Mouse (Mus musculus) forebrain, embryonic 14.5 days (tissue): ENCODE results near the gene Tusc2. TPM values are rescaled to one million over a fixed set of nuclear protein-coding genes. Genes with fewer than 3 reads are reported as not detected.

Source experiments
- ATAC-seq: fragments of 200-750 bp; cut with Nextera tagmentation; 2 replicates; pipeline ENCODE4 v1.8.0; 2017; ENCODE audit warnings: mild to moderate bottlenecking, moderate library complexity
- DNase-seq: peaks from one replicate; pipeline ENCODE4 v3.0.0-alpha.2; 2015; ENCODE audit warnings: low spot score
- H3K27ac ChIP-seq: fragments of 300-500 bp; sonication (generic); 2 replicates; pipeline ENCODE4 v1.5.1; 2014; ENCODE audit warnings: low read depth, mild to moderate bottlenecking, control low read depth, low read length, moderate library complexity
- H3K27me3 ChIP-seq: fragments of 300-500 bp; sonication (generic); replicated peaks from 2 replicates; pipeline ENCODE4 v1.6.1; 2014; ENCODE audit warnings: low read length, control low read depth, mixed read lengths; ENCODE audit not compliant: control insufficient read depth, insufficient read depth
- H3K36me3 ChIP-seq: fragments of 300-500 bp; sonication (generic); 2 replicates; pipeline ENCODE4 v1.6.1; 2014; ENCODE audit warnings: low read length, control low read depth; ENCODE audit not compliant: control insufficient read depth, insufficient read depth
- H3K4me1 ChIP-seq: fragments of 300-500 bp; sonication (generic); 2 replicates; pipeline ENCODE4 v1.6.1; 2014; ENCODE audit warnings: antibody characterized with exemption, low read length, control low read depth; ENCODE audit not compliant: control insufficient read depth, insufficient read depth
- H3K4me2 ChIP-seq: fragments of 300-500 bp; sonication (generic); 2 replicates; pipeline ENCODE4 v1.6.1; 2014; ENCODE audit warnings: mild to moderate bottlenecking, control low read depth, low read length
- H3K4me3 ChIP-seq: fragments of 300-500 bp; sonication (generic); 2 replicates; pipeline ENCODE4 v1.5.1; 2014; ENCODE audit warnings: low read depth, low read length, control low read depth
- H3K9ac ChIP-seq: fragments of 300-500 bp; sonication (generic); 2 replicates; pipeline ENCODE4 v1.6.1; 2014; ENCODE audit warnings: mild to moderate bottlenecking, low read length, control low read depth, moderate library complexity
- H3K9me3 ChIP-seq: fragments of 300-500 bp; sonication (generic); replicated peaks from 2 replicates; pipeline ENCODE4 v1.6.1; 2016; ENCODE audit warnings: low read length, control low read depth, mixed read lengths; ENCODE audit not compliant: control insufficient read depth
- WGBS: fragments of 180-500 bp; shearing (Covaris S2); extraction: QIAGEN DNeasy Blood & Tissue Kit; methylation state at CpG from one replicate; pipeline ENCODE4 v1.1.7; 2014; 5-methylcytosine and 5-hydroxymethylcytosine counted together
- polyA plus RNA-seq: library from polyadenylated mRNA; unstranded; fragments of >200 nt; fragmentation: Nextera tagmentation; extraction: Ambion mirVana; gene quantifications from 2 replicates; pipeline ENCODE4 v1.2.1, GENCODE M21; 2014

Gene Tusc2
- polyA plus RNA-seq, 1 experiment from 2014 or later: 107 TPM

DNA sequence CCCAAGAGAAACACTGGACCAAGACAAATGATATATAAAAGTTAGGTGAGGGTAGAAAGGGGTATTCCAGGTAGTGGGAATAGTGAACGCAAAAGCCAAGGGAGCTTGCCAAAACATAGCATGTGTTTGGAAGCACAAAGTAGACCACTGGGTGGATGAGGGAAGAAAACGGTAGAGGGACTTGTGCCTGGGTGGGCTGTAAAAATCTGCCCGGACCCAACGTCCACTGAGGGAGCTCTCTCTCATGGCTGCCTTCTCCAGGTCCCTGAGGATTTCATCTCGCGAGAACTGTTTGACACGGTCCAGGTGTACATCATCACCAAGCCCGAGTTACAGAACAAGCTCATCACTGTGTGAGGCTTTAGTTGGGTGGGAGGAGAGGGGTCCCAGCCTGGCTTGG lies 20.3 kb upstream of the Tusc2 start:
- Histone ChIP-seq H3K4me2 (peak overlapping the region; percentile 95), H3K9me3 (no peaks in the 10 kb centered on the region), H3K27me3 (no peaks in the 10 kb centered on the region), H3K9ac (peak overlapping the region; percentile 69), H3K27ac (no peak overlapping the region), H3K36me3 (peaks cover 40% of the 10 kb centered on the region), H3K4me1 (peaks cover 23% of the 10 kb centered on the region), H3K4me3 (peak overlapping the region; percentile 62)
- DNase-seq: no peak
- 50% methylated on average over 8 of the region's 8 CpGs for WGBS
- no peak for ATAC-seq

DNA sequence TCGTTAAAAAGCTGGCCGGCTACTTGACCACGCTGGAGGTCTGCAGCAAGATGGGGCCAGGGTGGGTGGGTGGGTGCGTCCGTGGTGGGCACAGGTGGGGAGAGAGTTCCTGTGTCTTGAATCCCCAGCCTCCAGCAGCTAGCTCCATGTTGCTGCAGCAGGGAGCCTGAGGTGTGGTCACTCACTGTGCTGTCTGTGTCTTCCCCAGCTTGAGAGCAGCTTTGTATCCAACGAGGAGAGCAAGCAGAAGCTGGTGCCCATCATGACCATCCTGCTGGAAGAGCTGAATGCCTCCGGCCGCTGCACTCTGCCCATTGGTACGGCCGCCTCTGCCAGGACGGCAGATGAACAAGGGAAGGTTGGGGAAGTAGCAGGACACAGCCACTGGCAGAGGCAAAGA lies 19.8 kb upstream of the Tusc2 start:
- H3K4me1 ChIP-seq: peaks cover 23% of the 10 kb centered on the region
- peak overlapping the region; percentile 95; the same call in 1 of the 2 replicates for H3K4me2 ChIP-seq
- H3K27me3 ChIP-seq: no peaks in the 10 kb centered on the region
- H3K9me3 ChIP-seq: no peaks in the 10 kb centered on the region
- DNase-seq (no peak), ATAC-seq (no peak)
- WGBS: 85% methylated on average over 11 of the region's 11 CpGs
- no peak overlapping the region for H3K4me3 ChIP-seq
- H3K36me3 ChIP-seq: peaks cover 34% of the 10 kb centered on the region
- H3K9ac ChIP-seq: no peak overlapping the region
- H3K27ac ChIP-seq: no peak overlapping the region

DNA sequence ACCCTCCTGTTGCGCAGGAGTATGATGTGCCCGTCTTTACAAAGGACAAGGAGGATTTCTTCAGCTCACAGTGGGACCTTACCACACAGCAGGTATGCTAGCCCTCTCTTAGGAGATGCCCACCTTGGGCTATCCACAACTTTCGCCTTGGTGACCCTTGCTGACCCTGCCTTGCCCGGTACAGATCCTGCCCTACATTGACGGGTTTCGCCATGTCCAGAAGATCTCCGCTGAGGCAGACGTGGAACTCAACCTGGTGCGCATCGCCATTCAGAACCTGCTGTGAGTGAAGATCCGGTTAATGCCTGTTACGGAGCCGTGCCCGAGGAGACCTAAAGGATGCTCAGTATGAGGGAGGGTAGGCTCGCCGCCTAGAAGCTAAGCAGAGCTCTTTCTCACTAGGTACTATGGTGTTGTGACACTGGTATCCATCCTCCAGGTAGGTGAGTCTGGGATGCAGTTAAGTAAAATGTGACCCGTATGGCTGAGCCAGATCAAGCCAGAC lies 18.8 kb upstream of the Tusc2 start:
- no peak overlapping the region for H3K9ac ChIP-seq
- H3K4me1 ChIP-seq: peaks cover 23% of the 10 kb centered on the region
- no peak overlapping the region for H3K4me2 ChIP-seq
- H3K27me3 ChIP-seq: no peaks in the 10 kb centered on the region
- peaks cover 24% of the 10 kb centered on the region for H3K36me3 ChIP-seq
- DNase-seq (no peak), ATAC-seq (no peak)
- 94% methylated on average over 17 of the region's 17 CpGs for WGBS
- H3K27ac ChIP-seq: no peak overlapping the region
- no peak overlapping the region for H3K4me3 ChIP-seq
- H3K9me3 ChIP-seq: no peaks in the 10 kb centered on the region

DNA sequence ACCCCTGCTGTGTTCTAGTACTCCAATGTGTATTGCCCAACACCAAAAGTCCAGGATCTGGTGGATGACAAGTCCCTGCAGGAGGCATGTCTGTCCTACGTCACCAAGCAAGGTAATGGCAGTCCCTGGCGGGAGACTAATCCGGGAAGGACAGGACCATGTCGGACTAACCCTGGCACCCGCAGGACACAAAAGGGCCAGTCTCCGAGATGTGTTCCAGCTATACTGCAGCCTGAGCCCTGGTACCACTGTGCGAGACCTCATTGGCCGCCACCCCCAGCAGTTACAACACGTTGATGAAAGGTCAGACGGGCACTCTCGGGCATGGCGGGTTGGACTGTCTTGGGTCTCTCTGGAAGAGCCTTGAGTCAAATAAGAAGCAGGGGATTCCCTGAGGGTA lies 18.3 kb upstream of the Tusc2 start:
- no peak overlapping the region for H3K4me3 ChIP-seq
- peaks cover 23% of the 10 kb centered on the region for H3K4me1 ChIP-seq
- no peaks in the 10 kb centered on the region for H3K27me3 ChIP-seq
- H3K9ac ChIP-seq: no peak overlapping the region
- no peak for ATAC-seq
- no peak overlapping the region for H3K4me2 ChIP-seq
- H3K36me3 ChIP-seq: peaks cover 19% of the 10 kb centered on the region
- no peaks in the 10 kb centered on the region for H3K9me3 ChIP-seq
- no peak overlapping the region for H3K27ac ChIP-seq
- DNase-seq: no peak
- WGBS: 93% methylated on average over 12 of the region's 12 CpGs

DNA sequence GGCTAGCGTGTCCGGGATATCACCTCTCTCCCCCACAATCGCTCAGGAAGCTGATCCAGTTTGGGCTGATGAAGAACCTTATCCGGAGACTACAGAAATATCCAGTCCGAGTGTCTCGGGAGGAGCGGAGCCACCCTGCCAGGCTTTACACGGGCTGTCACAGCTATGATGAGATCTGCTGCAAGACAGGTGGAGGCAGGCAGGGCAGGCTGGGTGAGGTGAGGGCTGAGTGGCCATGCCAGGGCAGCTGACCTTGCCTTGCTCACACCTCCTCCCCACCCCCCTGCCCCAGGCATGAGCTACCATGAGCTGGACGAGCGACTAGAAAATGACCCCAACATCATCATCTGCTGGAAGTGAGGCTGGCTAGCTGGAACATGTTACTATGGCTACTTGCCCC lies 17.9 kb upstream of the Tusc2 start:
- ATAC-seq (no peak), DNase-seq (no peak)
- Histone ChIP-seq H3K4me3 (no peak overlapping the region), H3K9ac (no peak overlapping the region), H3K36me3 (peaks cover 15% of the 10 kb centered on the region), H3K4me1 (peaks cover 23% of the 10 kb centered on the region), H3K27ac (no peak overlapping the region), H3K27me3 (no peaks in the 10 kb centered on the region; the same call in 1 of the 2 replicates), H3K9me3 (no peaks in the 10 kb centered on the region), H3K4me2 (no peak overlapping the region)
- WGBS: 86% methylated on average over 10 of the region's 10 CpGs

DNA sequence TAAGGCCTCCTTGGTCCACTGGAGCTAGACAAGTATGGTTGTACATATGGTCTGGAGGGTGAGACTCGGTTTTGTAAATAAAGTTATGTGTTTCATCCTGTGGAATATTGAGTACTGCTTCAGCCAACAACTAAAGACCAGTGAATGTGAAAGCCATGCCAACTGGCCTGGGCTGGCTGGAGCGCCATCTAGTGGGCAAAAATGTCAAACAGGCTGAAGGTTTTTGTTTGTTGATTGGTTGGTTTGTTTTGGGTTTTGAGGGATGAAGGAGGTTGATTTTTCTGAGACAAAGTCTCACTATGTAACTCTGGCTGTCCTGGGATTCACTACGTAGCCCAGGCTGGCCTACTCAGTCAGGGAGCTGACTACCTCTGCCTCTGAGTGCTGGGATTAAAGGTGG lies 17.5 kb upstream of the Tusc2 start:
- no peak for ATAC-seq
- peaks cover 4% of the 10 kb centered on the region; the same call in 1 of the 2 replicates for H3K27me3 ChIP-seq
- no peak overlapping the region for H3K9ac ChIP-seq
- peak; percentile 73 for DNase-seq
- WGBS: 7% methylated on average over 3 of the region's 3 CpGs
- H3K4me3 ChIP-seq: no peak overlapping the region
- no peak overlapping the region for H3K4me2 ChIP-seq
- H3K4me1 ChIP-seq: peaks cover 23% of the 10 kb centered on the region
- H3K9me3 ChIP-seq: no peaks in the 10 kb centered on the region
- peaks cover 12% of the 10 kb centered on the region for H3K36me3 ChIP-seq
- H3K27ac ChIP-seq: no peak overlapping the region; the same call in 1 of the 2 replicates

DNA sequence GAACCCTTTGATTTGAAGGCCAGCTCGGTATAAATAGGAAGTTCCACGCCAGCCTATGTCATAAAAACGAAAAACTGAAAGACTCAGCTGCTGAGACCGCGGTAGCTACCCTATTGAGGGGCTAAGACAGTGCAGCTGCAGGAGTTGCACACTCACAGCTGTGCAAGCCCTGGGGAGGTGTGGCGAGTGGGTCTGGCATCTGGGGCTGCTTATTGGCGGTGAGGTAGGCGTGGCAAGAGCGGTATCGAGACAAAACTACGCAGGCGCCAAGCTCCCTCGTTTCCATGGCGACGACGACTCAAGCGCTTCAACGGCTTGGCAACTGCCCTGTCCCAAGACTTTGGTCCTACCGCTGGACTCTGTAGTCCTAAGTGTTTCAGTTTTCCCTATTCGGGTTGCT lies 16.0 kb upstream of the Tusc2 start, which contains the start of gene Zmynd10:
TSS of gene Zmynd10 (plus strand) at position 273 of the 400 bp plus-strand sequence.
- Histone ChIP-seq H3K27me3 (peaks cover 18% of the 10 kb centered on the region), H3K9me3 (no peaks in the 10 kb centered on the region), H3K36me3 (peaks cover 12% of the 10 kb centered on the region), H3K4me1 (peaks cover 25% of the 10 kb centered on the region), H3K4me2 (peak within 1 kb of the TSS; percentile 44), H3K4me3 (peak within 1 kb of the TSS; percentile 4; the same call in 1 of the 2 replicates), H3K27ac (peak within 1 kb of the TSS; percentile 44; the same call in 1 of the 2 replicates), H3K9ac (peak within 1 kb of the TSS; percentile 33; the same call in 1 of the 2 replicates)
- 3% methylated on average over 20 of the region's 20 CpGs for WGBS
- peak; percentile 95 for DNase-seq
- peak; percentile 63 for ATAC-seq

DNA sequence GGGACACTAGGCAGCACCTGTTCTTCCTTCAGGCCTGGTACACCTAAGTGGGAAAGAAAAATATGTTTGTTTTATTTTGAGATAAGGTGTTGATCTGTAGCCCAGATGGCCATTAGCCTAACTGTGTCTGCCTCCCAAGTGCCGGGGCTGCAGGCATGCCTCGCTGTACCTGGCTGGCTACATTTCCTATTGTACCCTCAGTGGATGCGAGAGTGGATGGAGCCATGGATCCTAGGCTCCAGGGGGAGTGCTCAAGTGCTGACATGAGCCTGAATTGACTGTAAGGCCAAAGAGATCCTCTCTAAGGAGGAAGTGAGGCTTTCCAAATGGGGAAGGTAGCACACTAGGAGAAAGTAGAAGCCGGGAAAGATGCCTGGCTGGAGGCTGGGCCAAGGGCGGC lies 15.1 kb upstream of the Tusc2 start:
- H3K27ac ChIP-seq: no peak overlapping the region
- H3K9me3 ChIP-seq: no peaks in the 10 kb centered on the region
- H3K4me3 ChIP-seq: no peak overlapping the region
- H3K36me3 ChIP-seq: peaks cover 12% of the 10 kb centered on the region
- DNase-seq (no peak), ATAC-seq (no peak)
- peaks cover 18% of the 10 kb centered on the region for H3K4me1 ChIP-seq
- peaks cover 28% of the 10 kb centered on the region for H3K27me3 ChIP-seq
- 79% methylated on average over 5 of the region's 5 CpGs for WGBS
- no peak overlapping the region for H3K9ac ChIP-seq
- no peak overlapping the region for H3K4me2 ChIP-seq

DNA sequence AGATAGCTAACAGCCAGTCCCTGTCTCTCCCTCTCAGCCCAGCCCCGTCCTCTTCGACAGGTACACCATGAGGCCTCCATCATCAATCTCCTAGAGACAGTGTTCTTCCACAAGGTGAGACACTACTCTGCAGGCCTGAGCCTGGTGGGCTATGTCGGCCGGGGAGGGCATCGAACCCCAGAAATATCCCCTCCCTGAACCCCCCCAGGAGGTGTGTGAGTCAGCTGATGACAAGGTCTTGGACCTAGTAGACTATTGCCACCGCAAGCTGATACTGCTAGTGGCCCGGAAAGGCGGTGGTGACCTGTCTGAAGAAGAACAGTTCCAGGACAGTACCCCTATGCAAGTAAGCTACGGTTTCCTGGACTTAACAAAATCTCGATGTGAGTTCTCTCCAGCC lies 14.2 kb upstream of the Tusc2 start:
- 92% methylated on average over 10 of the region's 10 CpGs for WGBS
- no peak overlapping the region for H3K9ac ChIP-seq
- no peak for DNase-seq
- peaks cover 11% of the 10 kb centered on the region for H3K36me3 ChIP-seq
- peaks cover 25% of the 10 kb centered on the region for H3K4me1 ChIP-seq
- no peak overlapping the region for H3K4me2 ChIP-seq
- H3K27me3 ChIP-seq: peaks cover 30% of the 10 kb centered on the region
- ATAC-seq: no peak
- no peak overlapping the region for H3K4me3 ChIP-seq
- H3K27ac ChIP-seq: no peak overlapping the region
- H3K9me3 ChIP-seq: no peaks in the 10 kb centered on the region
